Mouse (Mus musculus) neural tube, embryonic 14.5 days (tissue): ENCODE data around the gene Prkn. TPM values are rescaled to one million over a fixed set of nuclear protein-coding genes. Genes with fewer than 3 reads are reported as not detected.
A peak's percentile ranks its signal among the peaks of the same experiment; 100 is the strongest.

Source experiments
- ATAC-seq: fragments of 200-750 bp; cut with Nextera tagmentation; 2 replicates; pipeline ENCODE4 v1.8.0; 2017; ENCODE audit warnings: low read depth, mild to moderate bottlenecking, moderate TSS enrichment, moderate library complexity
- H3K27ac ChIP-seq: fragments of 300-500 bp; sonication (generic); 2 replicates; pipeline ENCODE4 v1.5.1; 2014; ENCODE audit warnings: low read depth, mild to moderate bottlenecking, control low read depth, low read length, moderate library complexity, mixed read lengths
- H3K27me3 ChIP-seq: fragments of 300-500 bp; sonication (generic); 2 replicates; pipeline ENCODE4 v1.6.1; 2014; ENCODE audit warnings: low read length; ENCODE audit not compliant: control insufficient read depth, insufficient read depth
- H3K36me3 ChIP-seq: fragments of 300-500 bp; sonication (generic); 2 replicates; pipeline ENCODE4 v1.6.1; 2014; ENCODE audit warnings: low read length, mixed read lengths; ENCODE audit not compliant: control insufficient read depth, insufficient read depth
- H3K4me1 ChIP-seq: fragments of 300-500 bp; sonication (generic); 2 replicates; pipeline ENCODE4 v1.6.1; 2014; ENCODE audit warnings: low read length; ENCODE audit not compliant: control insufficient read depth, insufficient read depth
- H3K4me2 ChIP-seq: fragments of 300-500 bp; sonication (generic); 2 replicates; pipeline ENCODE4 v1.6.1; 2014; ENCODE audit warnings: mild to moderate bottlenecking, low read depth, low read length, control low read depth
- H3K4me3 ChIP-seq: fragments of 300-500 bp; sonication (generic); 2 replicates; pipeline ENCODE4 v1.5.1; 2014; ENCODE audit warnings: low read depth, low read length, control low read depth, mixed read lengths
- H3K9ac ChIP-seq: fragments of 300-500 bp; sonication (generic); replicated peaks from 2 replicates; pipeline ENCODE4 v1.6.1; 2014; ENCODE audit warnings: low read depth, mild to moderate bottlenecking, control low read depth, low read length, mixed read lengths
- H3K9me3 ChIP-seq: fragments of 300-500 bp; sonication (generic); 2 replicates; pipeline ENCODE4 v1.6.1; 2016; ENCODE audit warnings: low read length; ENCODE audit not compliant: control insufficient read depth
- WGBS: fragments of 180-500 bp; shearing (Covaris S2); extraction: QIAGEN DNeasy Blood & Tissue Kit; methylation state at CpG from one replicate; pipeline ENCODE4 v1.1.7; 2014; 5-methylcytosine and 5-hydroxymethylcytosine counted together
- polyA plus RNA-seq: library from polyadenylated mRNA; unstranded; fragments of >200 nt; fragmentation: Nextera tagmentation; extraction: Ambion mirVana; gene quantifications from 2 replicates; pipeline ENCODE4 v1.2.1, GENCODE M21; 2014

The Prkn gene
- polyA plus RNA-seq, 1 experiment from 2014 or later, result 7.3 TPM

GRCm38 (mm10) chr17:11245040-11245439 is 404.9 kb downstream of the Prkn start:
- H3K4me1 ChIP-seq, result no peaks in the 10 kb centered on the region
- no peaks in the 10 kb centered on the region for H3K36me3 ChIP-seq
- H3K4me2 ChIP-seq, result no peak overlapping the region
- ATAC-seq, result no peak
- H3K9me3 ChIP-seq, result no peaks in the 10 kb centered on the region
- no peak overlapping the region for H3K9ac ChIP-seq
- H3K27ac ChIP-seq, result no peak overlapping the region
- no peaks in the 10 kb centered on the region for H3K27me3 ChIP-seq
- no peak overlapping the region for H3K4me3 ChIP-seq
- WGBS, result 68% methylated on average over 9 of the region's 9 CpGs

GRCm38 (mm10) chr17:11249216-11249615 is 409.0 kb downstream of the Prkn start:
- H3K9me3 ChIP-seq, result no peaks in the 10 kb centered on the region
- no peak overlapping the region for H3K9ac ChIP-seq
- no peaks in the 10 kb centered on the region for H3K36me3 ChIP-seq
- H3K4me3 ChIP-seq, result no peak overlapping the region
- ATAC-seq, result no peak
- no peak overlapping the region for H3K4me2 ChIP-seq
- H3K4me1 ChIP-seq, result no peaks in the 10 kb centered on the region
- H3K27me3 ChIP-seq, result no peaks in the 10 kb centered on the region
- 33% methylated on average over 6 of the region's 6 CpGs for WGBS
- H3K27ac ChIP-seq, result no peak overlapping the region

DNA sequence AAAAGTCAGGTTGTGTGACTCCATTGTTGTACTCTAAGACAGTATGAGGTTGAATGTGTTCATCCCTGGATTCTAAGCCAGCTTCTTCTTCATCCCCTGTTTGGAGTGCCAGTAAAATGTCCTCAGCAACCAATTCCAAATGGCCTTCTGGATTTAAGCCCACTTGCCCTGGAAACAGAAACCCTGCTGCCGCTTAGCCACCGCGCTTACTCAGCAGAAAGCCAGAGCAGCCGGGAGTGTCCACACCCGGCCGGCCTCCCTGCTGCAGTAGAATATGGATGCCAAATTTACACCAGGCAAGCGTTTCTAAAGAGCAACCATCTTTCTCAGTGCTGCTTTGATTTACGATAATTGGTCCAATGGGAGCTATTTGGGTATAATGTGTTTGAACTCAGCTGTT is 420.5 kb downstream of the Prkn start:
- WGBS, result 19% methylated on average over 8 of the region's 8 CpGs
- H3K9me3 ChIP-seq, result no peaks in the 10 kb centered on the region

GRCm38 (mm10) chr17:11261679-11262078 is 421.5 kb downstream of the Prkn start:
- 12% methylated on average over 5 of the region's 5 CpGs for WGBS
- no peak overlapping the region for H3K4me3 ChIP-seq
- peaks cover 10% of the 10 kb centered on the region for H3K4me1 ChIP-seq
- H3K9me3 ChIP-seq, result no peaks in the 10 kb centered on the region
- H3K36me3 ChIP-seq, result no peaks in the 10 kb centered on the region
- no peak overlapping the region for H3K27ac ChIP-seq
- H3K27me3 ChIP-seq, result no peaks in the 10 kb centered on the region
- no peak overlapping the region for H3K4me2 ChIP-seq
- peak; percentile 56; the same call in 1 of the 2 replicates for ATAC-seq
- H3K9ac ChIP-seq, result no peak overlapping the region

More for the DNA sequence above, 420.5 kb downstream of the Prkn start:
- no peaks in the 10 kb centered on the region for H3K27me3 ChIP-seq
- H3K4me2 ChIP-seq, result no peak overlapping the region
- H3K4me1 ChIP-seq, result peaks cover 10% of the 10 kb centered on the region
- no peak overlapping the region for H3K4me3 ChIP-seq
- no peak overlapping the region for H3K9ac ChIP-seq
- no peaks in the 10 kb centered on the region for H3K36me3 ChIP-seq
- 0 out of 2 replicates have a peak, but pooled peaks have one; percentile 41 for ATAC-seq
- peak overlapping the region; percentile 40; the same call in 1 of the 2 replicates for H3K27ac ChIP-seq

GRCm38 (mm10) chr17:11267951-11268350 is 427.8 kb downstream of the Prkn start:
- Histone ChIP-seq H3K9ac (no peak overlapping the region), H3K9me3 (no peaks in the 10 kb centered on the region), H3K4me3 (no peak overlapping the region), H3K27me3 (no peaks in the 10 kb centered on the region), H3K4me2 (no peak overlapping the region), H3K27ac (no peak overlapping the region), H3K36me3 (no peaks in the 10 kb centered on the region), H3K4me1 (no peaks in the 10 kb centered on the region)
- WGBS, result 94% methylated on average over 4 of the region's 4 CpGs
- ATAC-seq, result no peak

- Histone ChIP-seq H3K9ac (no peak overlapping the region), H3K27ac (no peak overlapping the region), H3K27me3 (no peaks in the 10 kb centered on the region), H3K4me3 (no peak overlapping the region), H3K4me1 (no peaks in the 10 kb centered on the region), H3K9me3 (no peaks in the 10 kb centered on the region), H3K36me3 (no peaks in the 10 kb centered on the region), H3K4me2 (no peak overlapping the region)
- ATAC-seq, result no peak
- 86% methylated on average over 4 of the region's 4 CpGs for WGBS
Observed at GRCm38 (mm10) chr17:11270179-11270578, 430.0 kb downstream of the Prkn start.

DNA sequence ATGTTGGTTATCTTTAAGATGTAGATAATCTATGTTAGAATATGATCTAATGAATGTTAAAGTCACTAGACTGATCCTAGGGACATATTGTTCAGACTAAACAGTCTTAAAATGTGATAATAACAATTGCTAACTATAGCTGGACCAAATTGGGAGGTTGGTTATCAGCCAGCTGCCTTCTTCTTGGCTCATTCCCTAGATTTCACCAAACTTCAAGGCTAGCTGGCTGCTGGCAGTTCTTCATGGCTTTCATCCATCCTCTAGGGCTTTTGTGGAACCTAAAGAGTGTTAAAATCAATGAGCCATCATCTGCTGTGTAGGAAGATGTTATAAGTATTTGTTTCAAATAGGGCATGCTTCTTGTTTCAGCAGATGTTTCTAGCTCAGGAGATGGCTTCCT is 431.7 kb downstream of the Prkn start:
- Histone ChIP-seq H3K4me2 (no peak overlapping the region), H3K36me3 (no peaks in the 10 kb centered on the region)
- ATAC-seq, result no peak

DNA sequence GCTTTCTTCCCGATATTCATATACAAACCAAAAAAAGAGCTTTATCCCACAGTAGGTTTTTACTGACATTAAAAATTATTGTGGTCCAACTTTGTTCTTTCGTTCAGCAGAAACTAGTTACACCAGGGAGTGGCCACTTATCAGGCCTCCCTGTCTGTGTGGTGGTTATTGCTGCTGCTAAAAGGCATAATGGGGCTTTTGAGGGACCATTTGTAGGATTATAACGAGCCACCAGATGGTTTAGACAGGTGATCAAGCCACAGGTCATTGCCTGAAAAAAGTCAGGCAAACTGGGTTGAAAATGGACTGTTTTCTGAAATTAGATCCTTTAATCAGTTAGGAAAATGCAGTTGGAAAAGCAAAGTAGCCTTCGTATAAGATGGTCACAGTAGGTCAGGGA is 444.1 kb downstream of the Prkn start:
- ATAC-seq, result no peak
- Histone ChIP-seq H3K4me2 (no peak overlapping the region), H3K27me3 (no peaks in the 10 kb centered on the region), H3K4me3 (no peak overlapping the region), H3K9me3 (no peaks in the 10 kb centered on the region), H3K27ac (no peak overlapping the region), H3K4me1 (no peaks in the 10 kb centered on the region), H3K9ac (no peak overlapping the region), H3K36me3 (no peaks in the 10 kb centered on the region)
- WGBS, result 80% methylated on average over 4 of the region's 4 CpGs

More for the DNA sequence above, 431.7 kb downstream of the Prkn start:
- Histone ChIP-seq H3K9ac (no peak overlapping the region), H3K4me3 (no peak overlapping the region), H3K27ac (no peak overlapping the region), H3K27me3 (no peaks in the 10 kb centered on the region), H3K4me1 (no peaks in the 10 kb centered on the region), H3K9me3 (no peaks in the 10 kb centered on the region)

- Histone ChIP-seq H3K4me3 (no peak overlapping the region), H3K4me1 (no peaks in the 10 kb centered on the region), H3K27ac (no peak overlapping the region), H3K4me2 (no peak overlapping the region), H3K36me3 (no peaks in the 10 kb centered on the region), H3K9me3 (no peaks in the 10 kb centered on the region), H3K9ac (no peak overlapping the region), H3K27me3 (no peaks in the 10 kb centered on the region)
- ATAC-seq, result no peak
- 82% methylated on average over 3 of the region's 3 CpGs for WGBS
Observed at GRCm38 (mm10) chr17:11290183-11290582, 450.0 kb downstream of the Prkn start.

- H3K27ac ChIP-seq, result no peak overlapping the region
- WGBS, result 66% methylated on average over 9 of the region's 9 CpGs
- H3K9ac ChIP-seq, result no peak overlapping the region
- ATAC-seq, result no peak
- H3K27me3 ChIP-seq, result no peaks in the 10 kb centered on the region
- H3K36me3 ChIP-seq, result no peaks in the 10 kb centered on the region
- no peak overlapping the region for H3K4me3 ChIP-seq
- H3K9me3 ChIP-seq, result no peaks in the 10 kb centered on the region
- no peak overlapping the region for H3K4me2 ChIP-seq
- no peaks in the 10 kb centered on the region for H3K4me1 ChIP-seq
Observed at GRCm38 (mm10) chr17:11303116-11303515, 462.9 kb downstream of the Prkn start.
